9 mouse cellular contexts compared by ENCODE assay signal in the genomic region with DNA sequence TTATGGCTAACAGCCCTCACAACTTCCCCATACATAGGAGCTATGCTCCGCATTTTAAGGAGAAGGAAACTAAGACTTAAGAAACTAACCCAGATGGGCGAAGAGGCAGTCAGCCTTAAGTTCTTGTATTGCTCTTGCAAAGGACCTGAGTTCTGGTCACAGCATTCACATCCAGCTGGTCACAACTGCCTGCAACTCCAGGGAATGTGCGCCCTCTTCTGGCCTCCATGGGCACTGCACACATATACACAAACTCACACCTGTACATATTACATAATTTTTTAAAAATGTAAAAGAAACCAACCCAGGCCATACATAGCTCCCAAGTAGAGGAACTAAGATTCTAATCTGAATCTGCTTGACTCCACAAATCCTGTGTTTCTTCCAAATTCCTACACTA. TPM values are rescaled to one million over a fixed set of nuclear protein-coding genes. Genes with fewer than 3 reads are reported as not detected.
DNase-seq lines count a peak whose midpoint lies in the region; ATAC-seq lines count a peak whose summit lies in the region.
"Had no signal": no experiment of that assay in that cellular context is flagged by ENCODE, and none has a peak within 500 bp of the region (broad histone marks: within the 10 kb centered on the region; RNA-seq: fewer than 3 reads in every experiment).

No protein-coding gene starts in this region.

- no peaks in the 10 kb centered on the region for H3K27me3 ChIP-seq in kidney, embryonic 15.5 days
- no peaks in the 10 kb centered on the region for H3K27me3 ChIP-seq in limb, embryonic 11.5 days (ENCODE audit: control insufficient read depth, insufficient read depth, low read length)
- H3K27me3 ChIP-seq in forebrain, embryonic 16.5 days (replicated peaks; ENCODE audit: control insufficient read depth, insufficient read depth, low read length), result no peaks in the 10 kb centered on the region
- H3K27me3 ChIP-seq: neural tube, embryonic 12.5 days had no signal

- H3K4me3 ChIP-seq in kidney, embryonic 15.5 days (replicated peaks), result no peak overlapping the region
- H3K4me3 ChIP-seq in limb, embryonic 11.5 days (ENCODE audit: low read depth, low read length), result no peak overlapping the region
- no peak overlapping the region for H3K4me3 ChIP-seq in forebrain, embryonic 16.5 days (replicated peaks; ENCODE audit: low read length)
- H3K4me3 ChIP-seq: neural tube, embryonic 12.5 days had no signal

- no peak overlapping the region for H3K9ac ChIP-seq in kidney, embryonic 15.5 days
- H3K9ac ChIP-seq in limb, embryonic 11.5 days (ENCODE audit: low read length), result no peak overlapping the region
- H3K9ac ChIP-seq in forebrain, embryonic 16.5 days (replicated peaks; ENCODE audit: low read depth, low read length), result no peak overlapping the region
- H3K9ac ChIP-seq: neural tube, embryonic 12.5 days had no signal

- H3K36me3 ChIP-seq in kidney, embryonic 15.5 days, result no peaks in the 10 kb centered on the region
- H3K36me3 ChIP-seq in limb, embryonic 11.5 days (ENCODE audit: control insufficient read depth, insufficient read depth, low read length), result no peaks in the 10 kb centered on the region
- no peaks in the 10 kb centered on the region for H3K36me3 ChIP-seq in forebrain, embryonic 16.5 days (ENCODE audit: control insufficient read depth, insufficient read depth)
- H3K36me3 ChIP-seq: neural tube, embryonic 12.5 days had no signal

- H3K9me3 ChIP-seq in kidney, embryonic 15.5 days (replicated peaks), result no peaks in the 10 kb centered on the region
- no peaks in the 10 kb centered on the region for H3K9me3 ChIP-seq in limb, embryonic 11.5 days (ENCODE audit: control insufficient read depth, low read length)
- no peaks in the 10 kb centered on the region for H3K9me3 ChIP-seq in forebrain, embryonic 16.5 days (ENCODE audit: control insufficient read depth, low read length)
- H3K9me3 ChIP-seq: neural tube, embryonic 12.5 days had no signal

- no peak for ATAC-seq in kidney, embryonic 15.5 days (replicated peaks; ENCODE audit: low FRiP score)
- ATAC-seq in limb, embryonic 11.5 days (ENCODE audit: insufficient number of reproducible peaks, low FRiP score, low TSS enrichment, low read depth), result no peak
- no peak for ATAC-seq in forebrain, embryonic 16.5 days

- 0 out of 2 replicates have a peak, but pooled peaks cover 4% of the 10 kb centered on the region for H3K4me1 ChIP-seq in kidney, embryonic 15.5 days
- no peaks in the 10 kb centered on the region for H3K4me1 ChIP-seq in limb, embryonic 11.5 days (ENCODE audit: control insufficient read depth, insufficient read depth, low read length)
- H3K4me1 ChIP-seq in forebrain, embryonic 16.5 days (replicated peaks; ENCODE audit: control insufficient read depth, insufficient read depth, low read length), result no peaks in the 10 kb centered on the region
- H3K4me1 ChIP-seq: neural tube, embryonic 12.5 days had no signal

- WGBS in kidney, embryonic 15.5 days, result 66% methylated on average over 3 of the region's 3 CpGs
- 63% methylated on average over 3 of the region's 3 CpGs for whole genome bisulfite sequencing in limb, embryonic 11.5 days
- 62% methylated on average over 3 of the region's 3 CpGs for WGBS in forebrain, embryonic 16.5 days

- no peak overlapping the region for H3K27ac ChIP-seq in kidney, embryonic 15.5 days
- H3K27ac ChIP-seq in limb, embryonic 11.5 days (replicated peaks; ENCODE audit: low read depth, low read length), result no peak overlapping the region
- H3K27ac ChIP-seq in forebrain, embryonic 16.5 days (ENCODE audit: low read length), result no peak overlapping the region
- H3K27ac ChIP-seq: neural tube, embryonic 12.5 days had no signal

- no peak overlapping the region for H3K4me2 ChIP-seq in kidney, embryonic 15.5 days
- H3K4me2 ChIP-seq in limb, embryonic 11.5 days (ENCODE audit: low read depth, severe bottlenecking), result no peak overlapping the region
- no peak overlapping the region for H3K4me2 ChIP-seq in forebrain, embryonic 16.5 days (ENCODE audit: low read length)
- H3K4me2 ChIP-seq: neural tube, embryonic 12.5 days had no signal

- peak; percentile 31 for DNase-seq in kidney, adult 18-20 months
- peak; percentile 11 for DNase-seq in CD4-positive helper T cell, adult 2 months (ENCODE audit: low read depth, low spot score)
- peak; percentile 11 for DNase-seq in T-cell, adult 2 months (ENCODE audit: low spot score)
- DNase-seq in limb, embryonic 11.5 days (ENCODE audit: low spot score), result peak; percentile 33
- no peak for DNase-seq in MN1 (ENCODE audit: low spot score)
- no peak for DNase-seq in right cerebral cortex, adult 2 months (ENCODE audit: low spot score in 2 of 2)

RNA-seq across cellular contexts. Expression of a gene that starts 14.8 kb away (rescaled TPM):
- polyA plus RNA-seq in kidney, embryonic 15.5 days (2015; fragmentation: Nextera tagmentation; extraction: Ambion mirVana), result 40.3 and 42.6 TPM in 2 replicates
- 51.5 and 53.2 TPM in 2 replicates for polyA plus RNA-seq in limb, embryonic 11.5 days (2014; fragmentation: Nextera tagmentation; extraction: Ambion mirVana)
- 28.7 and 29.9 TPM in 2 replicates for polyA plus RNA-seq in forebrain, embryonic 16.5 days (2015; fragmentation: Nextera tagmentation; extraction: Ambion mirVana)

RNA-seq across cellular contexts. Expression of a gene that starts 37.1 kb away (rescaled TPM):
- polyA plus RNA-seq in kidney, embryonic 15.5 days (2015; fragmentation: Nextera tagmentation; extraction: Ambion mirVana), result 10.1 and 10.5 TPM in 2 replicates
- polyA plus RNA-seq in limb, embryonic 11.5 days (2014; fragmentation: Nextera tagmentation; extraction: Ambion mirVana), result 6.4 and 7.5 TPM in 2 replicates
- 34.9 and 37.6 TPM in 2 replicates for polyA plus RNA-seq in forebrain, embryonic 16.5 days (2015; fragmentation: Nextera tagmentation; extraction: Ambion mirVana)

Comparison
In these comparisons a context has a peak if more than half of its experiments do, and no peak if none do; other contexts are left out.
1. DNase-seq: peak in kidney, adult 18-20 months (single experiment), CD4-positive helper T cell, adult 2 months (single experiment), T-cell, adult 2 months (single experiment) and limb, embryonic 11.5 days (single experiment); none in MN1 (single experiment) and right cerebral cortex, adult 2 months (0 of 2).